Mouse (Mus musculus) myocyte (in vitro differentiated cells): ENCODE measurements around the gene Psen2.

ENCODE experiments used
- E2F4 ChIP-seq: IDR thresholded peaks from one replicate; pipeline ENCODE4 v1.6.1; 2011; ENCODE audit warnings: mild to moderate bottlenecking, control low read depth, moderate library complexity; ENCODE audit not compliant: insufficient read depth
- MYOG ChIP-seq, 3 experiments: IDR thresholded peaks; one replicate each; pipeline ENCODE4 v1.6.1; 2011; ENCODE audit warnings: control low read depth in 2 of 3, low read depth in 2 of 3, mild to moderate bottlenecking in 2 of 3; ENCODE audit not compliant: insufficient read length in 2 of 3, control insufficient read depth in 1 of 3, insufficient read depth in 1 of 3
- POLR2A ChIP-seq: IDR thresholded peaks from one replicate; pipeline ENCODE4 v1.6.1; 2011; ENCODE audit warnings: low read depth, mild to moderate bottlenecking, control low read depth, moderate library complexity; ENCODE audit not compliant: insufficient read length

- TF ChIP-seq E2F4 (no peak), MYOG (IDR thresholded peaks at IDR 0.05; ENCODE audit: control insufficient read depth in 1 of 3, insufficient read depth in 1 of 3, insufficient read length in 2 of 3, low read depth in 2 of 3) (no peak), POLR2A (no peak)
Measured at GRCm38 (mm10) chr1:180192866-180193265, 70.4 kb downstream of the Psen2 start.
